Mouse (Mus musculus): ENCODE measurements at regions not wholly inside any gene's neighbourhood (a gene's known extent, or its start where the extent isn't known, plus 50 kb on each side); places are given as distances from the start of the nearest gene placed in this dataset.

DNA sequence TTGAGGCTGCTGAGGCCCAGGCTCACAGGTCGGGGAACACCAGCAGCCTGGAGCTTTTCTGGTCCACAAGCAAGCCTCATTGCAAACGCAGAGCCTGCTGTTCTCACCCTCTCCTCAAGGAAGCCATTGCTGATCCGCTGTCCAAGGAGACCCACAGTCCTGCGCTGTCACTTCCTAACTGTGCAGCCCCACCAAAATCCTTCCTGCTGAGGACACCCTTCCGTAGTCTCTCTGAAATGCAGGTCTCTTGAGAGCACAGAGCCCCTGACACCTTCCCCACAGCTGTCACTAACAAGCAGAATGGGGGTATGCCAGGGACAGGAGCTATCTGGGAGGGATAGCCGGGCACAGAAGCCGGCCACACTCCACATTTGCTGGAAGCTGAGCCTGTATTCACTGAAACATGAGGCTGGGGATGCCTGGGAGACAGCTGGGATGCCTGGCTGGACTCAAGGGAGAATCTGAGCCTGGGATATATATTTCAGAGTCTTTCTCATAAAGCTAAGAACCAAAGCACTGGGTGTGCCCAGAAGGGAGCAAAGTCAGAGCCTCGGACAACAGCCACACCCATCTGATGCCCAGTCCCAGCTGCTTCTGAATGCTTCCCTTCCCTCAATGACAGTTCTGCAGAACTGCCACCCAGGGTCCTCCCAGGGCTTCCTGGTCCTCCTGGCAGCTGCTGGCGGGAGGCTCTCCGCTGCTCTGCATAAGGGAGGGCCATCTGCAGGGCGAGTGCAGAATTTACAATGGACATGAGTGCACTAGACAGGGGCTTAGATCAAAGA, 162.6 kb downstream of the Rpl14 start:
- TF ChIP-seq GATA1 (IDR thresholded peaks at IDR 0.05; ENCODE audit: borderline replicate concordance, low read length): no peak
- no peak for TF ChIP-seq FLI1 (IDR thresholded peaks at IDR 0.05; ENCODE audit: low read length)
- Histone ChIP-seq H3K27me3 (replicated peaks) (peaks cover 33% of the 10 kb centered on the region), H3K4me1 (no peaks in the 10 kb centered on the region), H3K36me3 (replicated peaks; ENCODE audit: low read length) (no peaks in the 10 kb centered on the region), H3K9me3 (peaks cover 19% of the 10 kb centered on the region), H3K4me3 (replicated peaks) (no peak overlapping the region)

DNA sequence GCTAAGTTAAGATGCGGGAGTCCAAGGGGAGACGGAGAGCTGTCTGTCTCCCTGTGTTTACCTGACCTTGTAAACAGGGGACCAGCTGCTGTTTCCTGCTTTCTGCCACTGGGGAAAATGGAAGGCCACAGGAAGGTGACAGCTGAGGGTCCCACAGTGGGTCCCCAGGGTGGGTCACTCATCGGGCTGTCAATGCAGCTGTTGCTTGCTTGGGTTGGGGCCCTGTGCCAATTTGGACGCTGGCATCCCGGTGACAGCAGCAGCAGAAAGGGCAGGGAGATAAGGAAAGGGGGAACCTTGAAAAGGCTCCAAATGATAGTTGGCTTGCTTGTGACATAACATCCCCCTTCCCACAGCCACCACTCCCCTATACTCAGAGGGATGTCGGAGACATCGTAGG, 164.0 kb downstream of the Rpl14 start:
- H3K36me3 ChIP-seq (replicated peaks; ENCODE audit: low read length): no peaks in the 10 kb centered on the region
- H3K4me3 ChIP-seq (replicated peaks): no peak overlapping the region
- no peaks in the 10 kb centered on the region for H3K4me1 ChIP-seq
- no peak for TF ChIP-seq FLI1 (IDR thresholded peaks at IDR 0.05; ENCODE audit: low read length)
- no peak for TF ChIP-seq GATA1 (IDR thresholded peaks at IDR 0.05; ENCODE audit: borderline replicate concordance, low read length)
- H3K9me3 ChIP-seq: peaks cover 6% of the 10 kb centered on the region
- peaks cover 40% of the 10 kb centered on the region for H3K27me3 ChIP-seq (replicated peaks)

DNA sequence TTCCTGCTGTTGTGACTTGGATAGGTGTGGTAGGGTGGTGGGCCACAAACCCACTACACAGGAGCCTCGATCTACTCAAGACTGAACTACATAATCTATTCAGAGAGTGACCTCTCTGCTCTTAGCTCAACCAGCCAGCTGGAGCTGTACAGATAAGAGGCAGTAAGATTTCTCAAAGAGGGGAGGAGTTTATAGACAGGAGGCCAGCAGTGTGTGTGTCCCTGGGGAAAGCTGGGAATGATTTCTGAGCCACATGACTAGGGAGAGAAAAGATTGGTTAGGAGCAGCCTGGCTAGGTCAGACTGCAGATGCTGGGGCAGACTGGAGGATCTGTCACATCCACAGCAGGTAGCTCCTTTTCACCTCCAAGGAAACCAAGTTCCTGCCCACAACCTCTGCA, 166.7 kb downstream of the Rpl14 start:
- Histone ChIP-seq H3K4me3 (replicated peaks) (no peak overlapping the region), H3K4me1 (no peaks in the 10 kb centered on the region), H3K9me3 (no peaks in the 10 kb centered on the region), H3K27me3 (replicated peaks) (peaks cover 43% of the 10 kb centered on the region), H3K36me3 (replicated peaks; ENCODE audit: low read length) (no peaks in the 10 kb centered on the region)
- no peak for TF ChIP-seq GATA1 (IDR thresholded peaks at IDR 0.05; ENCODE audit: borderline replicate concordance, low read length)
- TF ChIP-seq FLI1 (IDR thresholded peaks at IDR 0.05; ENCODE audit: low read length): no peak

DNA sequence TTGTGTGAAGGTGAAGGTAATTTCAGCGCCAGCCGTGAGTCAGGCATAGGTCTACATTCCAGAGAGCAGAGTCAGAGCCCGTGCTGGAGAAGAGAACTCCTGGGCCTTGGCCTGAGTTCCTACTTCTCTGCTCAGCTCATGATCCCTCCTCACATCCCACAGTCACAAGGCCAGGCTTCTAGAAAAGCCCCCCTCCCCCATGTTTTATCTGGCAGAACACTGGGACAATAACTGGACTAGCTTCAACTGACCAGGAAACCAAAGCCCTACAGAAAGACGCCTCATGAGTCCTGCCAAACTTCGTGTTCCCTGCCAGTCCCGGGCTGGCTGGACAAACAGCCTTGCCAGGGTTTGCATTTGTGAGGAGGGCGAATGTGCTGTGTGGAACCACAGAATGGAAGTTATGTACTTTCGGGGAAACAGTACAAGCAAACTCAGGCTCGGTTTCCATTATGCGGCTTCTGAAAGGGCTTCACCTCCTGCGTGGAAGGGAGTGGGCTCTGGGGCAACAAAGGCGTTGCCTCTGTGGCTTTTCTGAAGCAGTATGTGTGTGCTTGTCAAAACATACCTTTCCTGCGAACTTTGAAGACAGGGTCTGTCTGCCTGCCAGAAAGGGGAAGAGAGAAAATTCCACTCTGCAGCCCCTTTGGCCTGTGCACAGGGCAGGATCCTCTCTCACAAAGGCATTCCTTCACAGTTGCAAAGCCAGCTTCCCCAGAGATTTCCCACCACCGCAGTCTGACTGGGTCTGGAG, 168.1 kb downstream of the Rpl14 start:
- Histone ChIP-seq H3K4me1 (no peaks in the 10 kb centered on the region), H3K27me3 (replicated peaks) (peaks cover 39% of the 10 kb centered on the region), H3K9me3 (no peaks in the 10 kb centered on the region), H3K4me3 (replicated peaks) (no peak overlapping the region), H3K36me3 (replicated peaks; ENCODE audit: low read length) (no peaks in the 10 kb centered on the region)
- TF ChIP-seq FLI1 (IDR thresholded peaks at IDR 0.05; ENCODE audit: low read length): no peak
- no peak for TF ChIP-seq GATA1 (IDR thresholded peaks at IDR 0.05; ENCODE audit: borderline replicate concordance, low read length)

DNA sequence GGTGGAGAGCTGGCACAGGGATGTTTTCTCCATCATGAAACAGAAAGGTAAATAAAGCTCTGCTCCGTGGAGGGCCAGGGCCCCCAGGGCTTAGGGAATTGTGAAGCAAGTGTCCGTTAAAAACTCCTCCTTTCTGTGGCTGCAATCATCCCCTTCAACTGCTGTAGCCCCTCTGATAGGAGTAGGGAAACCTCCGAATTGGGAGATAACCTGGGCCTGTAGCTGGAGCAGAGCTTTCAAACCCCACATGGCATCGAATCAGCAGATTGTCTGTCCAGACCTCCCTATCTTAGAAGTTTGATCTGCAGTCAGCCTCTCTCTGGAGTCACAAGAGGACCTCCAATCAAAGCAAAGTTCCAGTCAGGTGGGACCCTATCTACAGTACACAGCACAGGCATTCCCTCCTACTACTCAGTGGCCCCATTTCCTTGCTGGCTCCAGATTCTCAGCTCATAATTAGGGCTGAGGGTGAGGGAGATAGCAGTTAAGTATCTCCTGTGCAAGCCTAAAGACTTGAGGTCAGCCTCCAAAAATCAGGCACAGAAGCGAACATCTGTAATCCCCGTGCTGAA, 168.8 kb downstream of the Rpl14 start:
- Histone ChIP-seq H3K4me3 (replicated peaks) (no peak overlapping the region), H3K36me3 (replicated peaks; ENCODE audit: low read length) (no peaks in the 10 kb centered on the region), H3K27me3 (replicated peaks) (peaks cover 36% of the 10 kb centered on the region), H3K4me1 (no peaks in the 10 kb centered on the region), H3K9me3 (no peaks in the 10 kb centered on the region)
- TF ChIP-seq GATA1 (IDR thresholded peaks at IDR 0.05; ENCODE audit: borderline replicate concordance, low read length) (no peak), FLI1 (IDR thresholded peaks at IDR 0.05; ENCODE audit: low read length) (no peak)

DNA sequence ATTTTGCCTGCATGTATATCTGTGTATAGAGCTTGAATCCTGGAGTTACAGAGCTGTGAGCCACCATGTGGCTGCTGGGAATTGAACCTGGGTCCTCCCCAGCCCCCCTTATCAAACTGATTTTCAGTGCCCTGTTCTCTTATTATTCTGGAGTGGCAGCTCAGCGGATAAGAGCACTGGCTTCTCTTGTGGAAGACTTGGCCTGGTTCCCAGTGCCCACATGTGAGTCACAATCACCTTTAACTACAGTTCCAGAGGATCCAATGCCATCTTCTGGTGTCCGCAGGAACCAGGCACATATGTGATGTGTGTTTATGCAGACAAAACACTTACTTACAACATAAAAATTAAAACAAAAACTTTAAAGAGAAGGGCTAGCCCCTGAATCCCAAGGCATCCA, 170.3 kb downstream of the Rpl14 start:
- no peaks in the 10 kb centered on the region for H3K36me3 ChIP-seq (replicated peaks; ENCODE audit: low read length)
- peaks cover 7% of the 10 kb centered on the region; the same call in 1 of the 2 replicates for H3K9me3 ChIP-seq
- no peaks in the 10 kb centered on the region for H3K4me1 ChIP-seq
- no peak for TF ChIP-seq FLI1 (IDR thresholded peaks at IDR 0.05; ENCODE audit: low read length)
- no peak for TF ChIP-seq GATA1 (IDR thresholded peaks at IDR 0.05; ENCODE audit: borderline replicate concordance, low read length)
- peaks cover 24% of the 10 kb centered on the region for H3K27me3 ChIP-seq (replicated peaks)
- no peak overlapping the region for H3K4me3 ChIP-seq (replicated peaks)

DNA sequence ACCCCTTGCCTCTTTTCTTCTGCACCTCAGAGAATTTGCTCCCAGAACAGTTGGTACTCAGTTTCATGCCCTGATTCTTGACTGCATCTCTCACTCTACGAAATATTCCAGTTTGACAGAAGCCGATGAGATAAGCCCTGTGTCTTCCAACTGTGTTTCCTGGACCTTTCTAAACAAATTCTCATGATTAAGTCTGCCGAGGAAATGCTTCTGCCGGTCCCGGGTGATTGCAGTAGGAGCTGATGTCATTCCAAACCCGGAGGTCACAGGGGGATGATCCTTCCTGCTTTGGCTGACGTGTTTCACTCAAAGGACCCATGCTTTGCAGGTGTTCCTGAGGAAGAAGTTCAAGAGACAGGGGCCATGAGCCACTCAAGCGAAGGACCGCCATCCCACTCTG, 172.2 kb downstream of the Rpl14 start:
- Histone ChIP-seq H3K4me3 (replicated peaks) (no peak overlapping the region), H3K4me1 (no peaks in the 10 kb centered on the region), H3K9me3 (peaks cover 7% of the 10 kb centered on the region; the same call in 1 of the 2 replicates), H3K36me3 (replicated peaks; ENCODE audit: low read length) (no peaks in the 10 kb centered on the region), H3K27me3 (replicated peaks) (peaks cover 26% of the 10 kb centered on the region)
- TF ChIP-seq FLI1 (IDR thresholded peaks at IDR 0.05; ENCODE audit: low read length) (no peak), GATA1 (IDR thresholded peaks at IDR 0.05; ENCODE audit: borderline replicate concordance, low read length) (no peak)

DNA sequence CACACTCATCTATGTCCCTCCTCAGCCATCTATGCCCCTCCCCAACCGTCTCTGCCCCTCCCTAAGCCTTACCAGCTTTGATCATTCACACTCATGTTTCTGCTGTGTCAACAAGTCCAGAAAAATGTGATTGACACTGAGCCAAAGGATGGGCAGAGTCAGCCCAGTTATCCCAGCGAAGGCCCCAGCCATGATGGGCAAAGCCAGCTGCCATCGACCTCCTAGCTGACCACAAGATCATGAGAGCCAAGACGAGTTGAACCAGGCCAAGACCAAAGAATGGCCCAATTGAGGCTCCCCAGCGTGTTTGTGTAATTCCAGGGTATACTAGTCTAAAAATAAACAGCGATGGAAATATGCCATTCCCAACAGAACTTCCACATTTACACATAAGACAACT, 174.4 kb downstream of the Rpl14 start:
- H3K4me3 ChIP-seq (replicated peaks): no peak overlapping the region
- H3K36me3 ChIP-seq (replicated peaks; ENCODE audit: low read length): no peaks in the 10 kb centered on the region
- no peaks in the 10 kb centered on the region for H3K4me1 ChIP-seq
- TF ChIP-seq GATA1 (IDR thresholded peaks at IDR 0.05; ENCODE audit: borderline replicate concordance, low read length): no peak
- no peak for TF ChIP-seq FLI1 (IDR thresholded peaks at IDR 0.05; ENCODE audit: low read length)
- H3K9me3 ChIP-seq: peaks cover 18% of the 10 kb centered on the region
- H3K27me3 ChIP-seq (replicated peaks): peaks cover 27% of the 10 kb centered on the region

DNA sequence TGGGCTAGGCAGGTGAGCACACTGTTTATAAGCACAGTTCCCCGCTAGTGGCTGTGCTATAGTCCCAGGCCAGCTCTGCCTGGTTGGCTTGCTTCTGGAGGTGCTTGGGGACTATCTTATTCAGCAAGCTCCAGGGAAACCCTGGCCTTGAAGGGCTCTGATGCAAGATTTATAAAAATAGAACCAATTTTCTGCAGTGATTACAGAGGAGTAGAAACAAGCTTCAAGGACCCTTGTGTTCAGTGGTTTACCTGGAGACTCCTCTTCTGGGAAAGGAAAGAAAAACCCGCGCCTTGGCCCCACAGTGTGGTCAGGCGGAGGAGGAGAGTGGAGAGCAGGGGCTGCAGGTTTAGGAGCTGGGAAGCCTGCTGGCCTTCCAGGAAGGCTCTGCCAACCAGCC, 178.2 kb upstream of the Ctnnb1 start:
- TF ChIP-seq GATA1 (IDR thresholded peaks at IDR 0.05; ENCODE audit: borderline replicate concordance, low read length) (no peak), FLI1 (IDR thresholded peaks at IDR 0.05; ENCODE audit: low read length) (no peak)
- H3K36me3 ChIP-seq (replicated peaks; ENCODE audit: low read length): no peaks in the 10 kb centered on the region
- H3K9me3 ChIP-seq: peaks cover 22% of the 10 kb centered on the region
- no peak overlapping the region for H3K4me3 ChIP-seq (replicated peaks)
- H3K4me1 ChIP-seq: no peaks in the 10 kb centered on the region
- H3K27me3 ChIP-seq (replicated peaks): peaks cover 22% of the 10 kb centered on the region

Data from megakaryocyte, embryonic 14.5 days (primary cell).